Mouse (Mus musculus) lung, adult 2 months (tissue): Measurements from ENCODE around the gene Mt1.

Experiments
- CTCF ChIP-seq: fragments of 200-500 bp; IDR thresholded peaks from 2 replicates; pipeline ENCODE4 v1.5.1; 2011; ENCODE audit warnings: mild to moderate bottlenecking, low read length, control low read depth; ENCODE audit not compliant: insufficient read depth
- POLR2A ChIP-seq: fragments of 200-500 bp; IDR thresholded peaks from 2 replicates; pipeline ENCODE4 v1.6.1; 2011; ENCODE audit warnings: low read depth, mild to moderate bottlenecking, control low read depth, low read length, borderline replicate concordance; ENCODE audit errors: extremely low read depth

DNA sequence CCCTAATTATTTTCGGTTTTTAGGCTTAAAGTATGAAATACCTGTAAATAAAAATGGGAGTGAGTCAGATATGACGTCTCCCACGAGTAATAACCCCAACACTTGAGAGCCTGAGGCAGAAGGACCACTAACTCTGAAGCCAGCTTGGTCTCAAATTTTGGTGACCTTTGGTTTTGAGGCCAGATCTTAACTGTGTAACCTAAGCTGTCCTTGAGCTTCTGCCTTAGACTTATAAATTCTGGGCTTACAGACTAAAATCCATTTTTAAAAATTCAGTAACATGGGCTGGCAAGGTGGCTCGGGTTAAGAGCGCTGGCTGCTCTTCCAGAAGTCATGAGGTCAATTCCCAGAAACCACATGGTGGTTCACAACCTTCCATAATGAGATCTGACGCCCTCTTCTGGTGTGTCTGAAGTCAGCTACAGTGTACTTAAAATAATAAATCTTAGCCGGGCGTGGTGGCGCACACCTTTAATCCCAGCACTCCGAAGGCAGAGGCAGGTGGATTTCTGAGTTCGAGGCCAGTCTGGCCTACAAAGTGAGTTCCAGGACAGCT, 5.0 kb upstream of the Mt1 start:
- TF ChIP-seq CTCF = no peak
- TF ChIP-seq POLR2A = no peak
